Mouse (Mus musculus): Measurements from ENCODE around the gene Cdipt. TPM values are rescaled to one million over a fixed set of nuclear protein-coding genes. Genes with fewer than 3 reads are reported as not detected.

Cdipt gene
- polyA plus RNA-seq, 1 experiment from 2014 or later = 93.5 TPM

Other genes with a start within 250 kb of the Cdipt start
- 63.6 and 67.8 TPM in 2 replicates for gene Mapk3, start 216.3 kb upstream of the Cdipt start, polyA plus RNA-seq (2016; fragmentation: Nextera tagmentation; extraction: Ambion mirVana)
- gene Gdpd3, start 209.6 kb upstream of the Cdipt start, polyA plus RNA-seq (2016; fragmentation: Nextera tagmentation; extraction: Ambion mirVana) = 1.4 TPM in 2 replicates
- gene Ypel3, start 199.0 kb upstream of the Cdipt start, polyA plus RNA-seq (2016; fragmentation: Nextera tagmentation; extraction: Ambion mirVana) = 140 and 144 TPM in 2 replicates
- gene Tbx6, start 194.4 kb upstream of the Cdipt start, polyA plus RNA-seq (2016; fragmentation: Nextera tagmentation; extraction: Ambion mirVana) = 0.48 and 1.1 TPM in 2 replicates
- 286 and 294 TPM in 2 replicates for gene Ppp4c, start 183.4 kb upstream of the Cdipt start, polyA plus RNA-seq (2016; fragmentation: Nextera tagmentation; extraction: Ambion mirVana)
- 23.7 and 24.9 TPM in 2 replicates for gene Fam57b, start 178.2 kb upstream of the Cdipt start, polyA plus RNA-seq (2016; fragmentation: Nextera tagmentation; extraction: Ambion mirVana)
- gene 4930451I11Rik, start 144.3 kb upstream of the Cdipt start, polyA plus RNA-seq (2016; fragmentation: Nextera tagmentation; extraction: Ambion mirVana) = not detected in 2 replicates
- 4.3 and 4.4 TPM in 2 replicates for gene Doc2a, start 128.5 kb upstream of the Cdipt start, polyA plus RNA-seq (2016; fragmentation: Nextera tagmentation; extraction: Ambion mirVana)
- gene Hirip3, start 113.9 kb upstream of the Cdipt start, polyA plus RNA-seq (2016; fragmentation: Nextera tagmentation; extraction: Ambion mirVana) = 30.5 and 35.4 TPM in 2 replicates
- gene Ino80e, start 113.5 kb upstream of the Cdipt start, polyA plus RNA-seq (2016; fragmentation: Nextera tagmentation; extraction: Ambion mirVana) = 89.0 and 92.6 TPM in 2 replicates
- 63.5 and 66.6 TPM in 2 replicates for gene Taok2, start 91.2 kb upstream of the Cdipt start, polyA plus RNA-seq (2016; fragmentation: Nextera tagmentation; extraction: Ambion mirVana)
- gene Tmem219, start 53.0 kb upstream of the Cdipt start, polyA plus RNA-seq (2016; fragmentation: Nextera tagmentation; extraction: Ambion mirVana) = 21.8 and 23.0 TPM in 2 replicates
- gene Kctd13, start 47.0 kb upstream of the Cdipt start, polyA plus RNA-seq (2016; fragmentation: Nextera tagmentation; extraction: Ambion mirVana) = 58.1 and 59.3 TPM in 2 replicates
- gene Asphd1, start 26.3 kb upstream of the Cdipt start, polyA plus RNA-seq (2016; fragmentation: Nextera tagmentation; extraction: Ambion mirVana) = 3.4 and 4.1 TPM in 2 replicates
- 13.3 and 18.2 TPM in 2 replicates for gene Sez6l2, start 25.4 kb upstream of the Cdipt start, polyA plus RNA-seq (2016; fragmentation: Nextera tagmentation; extraction: Ambion mirVana)
- gene Cdiptos, start 184 bp downstream of the Cdipt start, polyA plus RNA-seq (2016; fragmentation: Nextera tagmentation; extraction: Ambion mirVana) = 0.92 and 1.4 TPM in 2 replicates
- gene Mvp, start 38.7 kb downstream of the Cdipt start, polyA plus RNA-seq (2016; fragmentation: Nextera tagmentation; extraction: Ambion mirVana) = 6.8 and 7.2 TPM in 2 replicates
- 0.72 and 1.3 TPM in 2 replicates for gene Pagr1b, start 40.6 kb downstream of the Cdipt start, polyA plus RNA-seq (2016; fragmentation: Nextera tagmentation; extraction: Ambion mirVana)
- 46.6 and 51.6 TPM in 2 replicates for gene Pagr1a, start 41.4 kb downstream of the Cdipt start, polyA plus RNA-seq (2016; fragmentation: Nextera tagmentation; extraction: Ambion mirVana)
- gene Gm42742, start 45.2 kb downstream of the Cdipt start, polyA plus RNA-seq (2016; fragmentation: Nextera tagmentation; extraction: Ambion mirVana) = 63.8 and 69.6 TPM in 2 replicates
- 7.1 and 9.6 TPM in 2 replicates for gene Prrt2, start 45.3 kb downstream of the Cdipt start, polyA plus RNA-seq (2016; fragmentation: Nextera tagmentation; extraction: Ambion mirVana)
- gene Maz, start 51.1 kb downstream of the Cdipt start, polyA plus RNA-seq (2016; fragmentation: Nextera tagmentation; extraction: Ambion mirVana) = 117 and 119 TPM in 2 replicates
- gene Kif22, start 66.6 kb downstream of the Cdipt start, polyA plus RNA-seq (2016; fragmentation: Nextera tagmentation; extraction: Ambion mirVana) = 85.3 and 86.9 TPM in 2 replicates
- not detected in 2 replicates for gene Zg16, start 111.4 kb downstream of the Cdipt start, polyA plus RNA-seq (2016; fragmentation: Nextera tagmentation; extraction: Ambion mirVana)
- gene AI467606, start 115.4 kb downstream of the Cdipt start, polyA plus RNA-seq (2016; fragmentation: Nextera tagmentation; extraction: Ambion mirVana) = 1.0 and 1.2 TPM in 2 replicates
- gene Qprt, start 146.3 kb downstream of the Cdipt start, polyA plus RNA-seq (2016; fragmentation: Nextera tagmentation; extraction: Ambion mirVana) = 0.80 and 1.9 TPM in 2 replicates
- not detected in 2 replicates for gene Spn, start 161.9 kb downstream of the Cdipt start, polyA plus RNA-seq (2016; fragmentation: Nextera tagmentation; extraction: Ambion mirVana)
- 86.2 and 92.9 TPM in 2 replicates for gene Cd2bp2, start 220.1 kb downstream of the Cdipt start, polyA plus RNA-seq (2016; fragmentation: Nextera tagmentation; extraction: Ambion mirVana)
- 46.5 and 47.2 TPM in 2 replicates for gene Tbc1d10b, start 232.6 kb downstream of the Cdipt start, polyA plus RNA-seq (2016; fragmentation: Nextera tagmentation; extraction: Ambion mirVana)
- gene Mylpf, start 233.0 kb downstream of the Cdipt start, polyA plus RNA-seq (2016; fragmentation: Nextera tagmentation; extraction: Ambion mirVana) = 19.5 and 46.1 TPM in 2 replicates

All from hindbrain, embryonic 12.5 days (tissue).